Mouse (Mus musculus): Measurements from ENCODE around the gene Ms4a15. TPM values are rescaled to one million over a fixed set of nuclear protein-coding genes. Genes with fewer than 3 reads are reported as not detected.

Ms4a15 gene
- polyA plus RNA-seq, 2 experiments = not detected

- 66% methylated on average over 1 of the region's 1 CpGs for WGBS (ENCODE audit: insufficient replicate concordance)
- H3K27ac ChIP-seq = no peak overlapping the region
- TF ChIP-seq CTCF (IDR thresholded peaks at IDR 0.05; ENCODE audit: low read depth) = no peak
- no peak overlapping the region for H3K4me2 ChIP-seq (ENCODE audit: low read depth)
- H3K4me3 ChIP-seq (ENCODE audit: insufficient read depth in 1 of 2, low read depth in 2 of 2, low read length in 2 of 2) = no peak overlapping the region
- no peaks in the 10 kb centered on the region for H3K4me1 ChIP-seq (replicated peaks; ENCODE audit: control insufficient read depth in 2 of 2, insufficient read depth in 2 of 2, low read length in 1 of 2)
- H3K9me3 ChIP-seq (ENCODE audit: control insufficient read depth, low read length) = no peaks in the 10 kb centered on the region
- no peaks in the 10 kb centered on the region for H3K27me3 ChIP-seq (ENCODE audit: control insufficient read depth, insufficient read depth, low read length)
- H3K36me3 ChIP-seq (replicated peaks; ENCODE audit: control insufficient read depth, insufficient read depth, low read depth) = no peaks in the 10 kb centered on the region
- no peak overlapping the region for H3K9ac ChIP-seq (replicated peaks)
- DNase-seq (ENCODE audit: low read depth in 3 of 3, low spot score in 3 of 3) (no peak), ATAC-seq (ENCODE audit: insufficient read depth) (no peak)
Observed at GRCm38 (mm10) chr19:11015998-11016397, 22.9 kb upstream of the Ms4a15 start.

GRCm38 (mm10) chr19:11015468-11015867 lies 22.4 kb upstream of the Ms4a15 start:
- Histone ChIP-seq H3K9me3 (ENCODE audit: control insufficient read depth, low read length) (no peaks in the 10 kb centered on the region), H3K4me1 (replicated peaks; ENCODE audit: control insufficient read depth in 2 of 2, insufficient read depth in 2 of 2, low read length in 1 of 2) (no peaks in the 10 kb centered on the region), H3K27me3 (ENCODE audit: control insufficient read depth, insufficient read depth, low read length) (no peaks in the 10 kb centered on the region), H3K27ac (no peak overlapping the region), H3K9ac (replicated peaks) (no peak overlapping the region), H3K36me3 (replicated peaks; ENCODE audit: control insufficient read depth, insufficient read depth, low read depth) (no peaks in the 10 kb centered on the region), H3K4me3 (ENCODE audit: insufficient read depth in 1 of 2, low read depth in 2 of 2, low read length in 2 of 2) (no peak overlapping the region), H3K4me2 (ENCODE audit: low read depth) (no peak overlapping the region)
- TF ChIP-seq CTCF (IDR thresholded peaks at IDR 0.05; ENCODE audit: low read depth) (no peak), EP300 (IDR thresholded peaks at IDR 0.05; ENCODE audit: low read depth) (no peak)
- no peak for ATAC-seq (ENCODE audit: insufficient read depth)
- no peak for DNase-seq (ENCODE audit: low read depth in 3 of 3, low spot score in 3 of 3)

- H3K27me3 ChIP-seq (ENCODE audit: control insufficient read depth, insufficient read depth, low read length) = no peaks in the 10 kb centered on the region
- no peaks in the 10 kb centered on the region for H3K4me1 ChIP-seq (replicated peaks; ENCODE audit: control insufficient read depth in 2 of 2, insufficient read depth in 2 of 2, low read length in 1 of 2)
- no peak overlapping the region for H3K9ac ChIP-seq (replicated peaks)
- DNase-seq (ENCODE audit: low read depth in 3 of 3, low spot score in 3 of 3) = no peak
- TF ChIP-seq CTCF (IDR thresholded peaks at IDR 0.05; ENCODE audit: low read depth) = no peak
- no peak for TF ChIP-seq EP300 (IDR thresholded peaks at IDR 0.05; ENCODE audit: low read depth)
- no peak overlapping the region for H3K4me3 ChIP-seq (ENCODE audit: insufficient read depth in 1 of 2, low read depth in 2 of 2, low read length in 2 of 2)
- no peaks in the 10 kb centered on the region for H3K9me3 ChIP-seq (ENCODE audit: control insufficient read depth, low read length)
- H3K36me3 ChIP-seq (replicated peaks; ENCODE audit: control insufficient read depth, insufficient read depth, low read depth) = no peaks in the 10 kb centered on the region
- H3K27ac ChIP-seq = no peak overlapping the region
- no peak for ATAC-seq (ENCODE audit: insufficient read depth)
- H3K4me2 ChIP-seq (ENCODE audit: low read depth) = no peak overlapping the region
Observed at GRCm38 (mm10) chr19:10991911-10992310, 1.1 kb downstream of the Ms4a15 start.

GRCm38 (mm10) chr19:10990751-10991150 lies 2.3 kb downstream of the Ms4a15 start:
- ATAC-seq (ENCODE audit: insufficient read depth) = no peak
- TF ChIP-seq EP300 (IDR thresholded peaks at IDR 0.05; ENCODE audit: low read depth) (no peak), CTCF (IDR thresholded peaks at IDR 0.05; ENCODE audit: low read depth) (no peak)
- 44% methylated on average over 1 of the region's 1 CpGs for WGBS (ENCODE audit: insufficient replicate concordance)

GRCm38 (mm10) chr19:10988563-10988962 lies 4.5 kb downstream of the Ms4a15 start:
- Histone ChIP-seq H3K4me2 (ENCODE audit: low read depth) (no peak overlapping the region), H3K27ac (no peak overlapping the region), H3K27me3 (ENCODE audit: control insufficient read depth, insufficient read depth, low read length) (no peaks in the 10 kb centered on the region), H3K4me3 (ENCODE audit: insufficient read depth in 1 of 2, low read depth in 2 of 2, low read length in 2 of 2) (no peak overlapping the region), H3K9me3 (ENCODE audit: control insufficient read depth, low read length) (no peaks in the 10 kb centered on the region), H3K4me1 (replicated peaks; ENCODE audit: control insufficient read depth in 2 of 2, insufficient read depth in 2 of 2, low read length in 1 of 2) (no peaks in the 10 kb centered on the region), H3K9ac (replicated peaks) (no peak overlapping the region), H3K36me3 (replicated peaks; ENCODE audit: control insufficient read depth, insufficient read depth, low read depth) (no peaks in the 10 kb centered on the region)
- no peak for TF ChIP-seq CTCF (IDR thresholded peaks at IDR 0.05; ENCODE audit: low read depth)
- no peak for TF ChIP-seq EP300 (IDR thresholded peaks at IDR 0.05; ENCODE audit: low read depth)
- DNase-seq (ENCODE audit: low read depth in 3 of 3, low spot score in 3 of 3) (no peak), ATAC-seq (ENCODE audit: insufficient read depth) (no peak)
- WGBS (ENCODE audit: insufficient replicate concordance) = 56% methylated on average over 1 of the region's 1 CpGs

More at GRCm38 (mm10) chr19:10990751-10991150, 2.3 kb downstream of the Ms4a15 start:
- Histone ChIP-seq H3K9me3 (ENCODE audit: control insufficient read depth, low read length) (no peaks in the 10 kb centered on the region), H3K4me1 (replicated peaks; ENCODE audit: control insufficient read depth in 2 of 2, insufficient read depth in 2 of 2, low read length in 1 of 2) (no peaks in the 10 kb centered on the region), H3K27ac (no peak overlapping the region), H3K9ac (replicated peaks) (no peak overlapping the region), H3K27me3 (ENCODE audit: control insufficient read depth, insufficient read depth, low read length) (no peaks in the 10 kb centered on the region), H3K4me2 (ENCODE audit: low read depth) (no peak overlapping the region), H3K4me3 (ENCODE audit: insufficient read depth in 1 of 2, low read depth in 2 of 2, low read length in 2 of 2) (no peak overlapping the region), H3K36me3 (replicated peaks; ENCODE audit: control insufficient read depth, insufficient read depth, low read depth) (no peaks in the 10 kb centered on the region)
- no peak for DNase-seq (ENCODE audit: low read depth in 3 of 3, low spot score in 3 of 3)

GRCm38 (mm10) chr19:10985889-10986288 lies 7.2 kb downstream of the Ms4a15 start:
- no peaks in the 10 kb centered on the region for H3K27me3 ChIP-seq (ENCODE audit: control insufficient read depth, insufficient read depth, low read length)
- no peak overlapping the region for H3K27ac ChIP-seq
- no peaks in the 10 kb centered on the region for H3K36me3 ChIP-seq (replicated peaks; ENCODE audit: control insufficient read depth, insufficient read depth, low read depth)
- ATAC-seq (ENCODE audit: insufficient read depth) (no peak), DNase-seq (ENCODE audit: low read depth in 3 of 3, low spot score in 3 of 3) (no peak)
- H3K9me3 ChIP-seq (ENCODE audit: control insufficient read depth, low read length) = no peaks in the 10 kb centered on the region
- H3K9ac ChIP-seq (replicated peaks) = no peak overlapping the region
- TF ChIP-seq EP300 (IDR thresholded peaks at IDR 0.05; ENCODE audit: low read depth) (no peak), CTCF (IDR thresholded peaks at IDR 0.05; ENCODE audit: low read depth) (no peak)
- WGBS (ENCODE audit: insufficient replicate concordance) = 74% methylated on average over 4 of the region's 4 CpGs
- no peak overlapping the region for H3K4me2 ChIP-seq (ENCODE audit: low read depth)
- no peak overlapping the region for H3K4me3 ChIP-seq (ENCODE audit: insufficient read depth in 1 of 2, low read depth in 2 of 2, low read length in 2 of 2)
- no peaks in the 10 kb centered on the region for H3K4me1 ChIP-seq (replicated peaks; ENCODE audit: control insufficient read depth in 2 of 2, insufficient read depth in 2 of 2, low read length in 1 of 2)

Data from liver, embryonic 14.5 days (tissue).